Mouse (Mus musculus): Measurements from ENCODE around the gene Stpg1.

DNA sequence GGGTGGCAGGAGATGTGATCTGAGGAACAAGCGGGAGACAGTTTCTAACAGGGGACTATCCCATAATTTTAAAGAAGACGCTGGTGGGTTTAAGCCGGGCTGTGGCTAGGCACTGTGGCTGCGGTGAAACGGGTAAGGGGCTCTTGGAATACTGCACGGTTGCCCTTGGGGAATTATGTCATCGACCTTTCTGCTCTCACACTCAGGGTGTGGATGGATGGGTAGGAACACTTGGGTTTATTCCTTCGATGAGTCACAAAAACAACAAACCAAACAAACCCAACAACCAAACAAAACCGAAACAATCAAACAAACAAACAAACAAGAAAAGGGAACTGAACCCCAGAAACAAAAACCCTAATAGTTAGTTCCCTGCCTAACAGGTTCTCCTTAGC lies 804 bp downstream of the Stpg1 start:
- TF ChIP-seq CTCF (conservative IDR thresholded peaks at IDR 0.05; ENCODE audit: low read length) (no peak), NANOG (IDR thresholded peaks at IDR 0.05; ENCODE audit: borderline replicate concordance, low read length) (no peak)
